ENCODE assay signal across 20 mouse cellular contexts in the genomic region with DNA sequence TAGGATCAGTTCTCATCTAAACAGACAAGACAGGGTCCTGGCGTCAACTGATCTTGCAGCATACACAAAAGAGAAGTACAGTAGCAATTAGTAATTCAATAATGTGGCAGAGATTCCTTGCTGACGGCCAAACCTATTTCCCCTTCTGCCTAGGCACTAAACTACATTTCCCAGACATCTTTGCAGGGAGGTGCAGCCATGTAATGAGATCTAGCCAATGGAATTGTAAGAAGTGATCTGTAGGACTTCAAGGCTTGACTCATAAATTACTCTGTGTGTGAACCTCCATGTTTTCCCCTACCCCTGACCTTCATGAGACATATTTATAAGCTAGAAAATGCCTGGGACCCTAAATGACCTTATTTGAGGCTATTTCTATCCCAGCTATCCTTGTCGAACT.
"Had no signal": no experiment of that assay in that cellular context is flagged by ENCODE, and none has a peak within 500 bp of the region (broad histone marks: within the 10 kb centered on the region; RNA-seq: fewer than 3 reads in every experiment).

No protein-coding gene starts in this region.

- H3K4me2 ChIP-seq: limb, embryonic 13.5 days; liver, embryonic 12.5 days; liver, embryonic 15.5 days; lung, embryonic 15.5 days; midbrain, embryonic 11.5 days had no signal

- H3K4me3 ChIP-seq: limb, embryonic 10.5 days; limb, embryonic 13.5 days; liver, embryonic 12.5 days; liver, embryonic 15.5 days; lung, embryonic 15.5 days had no signal

- DNase-seq: kidney, adult 18-20 months; kidney, adult 9 months; kidney, postnatal 14 days; kidney, postnatal 4 days; layer of hippocampus, postnatal 36 days; liver; lung, adult 18-20 months; lung, postnatal 10 days; lung, postnatal 36 days; midbrain, embryonic 14.5 days; right cerebral cortex, postnatal 25 days; spleen, adult 18-20 months; thymus, postnatal 25 days had no signal

- H3K9ac ChIP-seq: limb, embryonic 13.5 days; liver, embryonic 12.5 days; liver, embryonic 15.5 days; lung, embryonic 15.5 days had no signal

- H3K27ac ChIP-seq: limb, embryonic 10.5 days; limb, embryonic 13.5 days; liver, embryonic 12.5 days; liver, embryonic 15.5 days; lung, embryonic 15.5 days had no signal

- H3K27me3 ChIP-seq: liver, embryonic 12.5 days; liver, embryonic 15.5 days; lung, embryonic 15.5 days had no signal

- H3K36me3 ChIP-seq: limb, embryonic 10.5 days; limb, embryonic 13.5 days; liver, embryonic 12.5 days; liver, embryonic 15.5 days; lung, embryonic 15.5 days had no signal

- ATAC-seq: intestine, embryonic 16.5 days; liver, embryonic 12.5 days had no signal

- H3K4me1 ChIP-seq: liver, embryonic 12.5 days; liver, embryonic 15.5 days; lung, embryonic 15.5 days had no signal

- H3K9me3 ChIP-seq: limb, embryonic 10.5 days; limb, embryonic 13.5 days; liver, embryonic 12.5 days; liver, embryonic 15.5 days; lung, embryonic 15.5 days had no signal
